Comparison of ENCODE assay signal across 1 mouse cellular context in the genomic region with DNA sequence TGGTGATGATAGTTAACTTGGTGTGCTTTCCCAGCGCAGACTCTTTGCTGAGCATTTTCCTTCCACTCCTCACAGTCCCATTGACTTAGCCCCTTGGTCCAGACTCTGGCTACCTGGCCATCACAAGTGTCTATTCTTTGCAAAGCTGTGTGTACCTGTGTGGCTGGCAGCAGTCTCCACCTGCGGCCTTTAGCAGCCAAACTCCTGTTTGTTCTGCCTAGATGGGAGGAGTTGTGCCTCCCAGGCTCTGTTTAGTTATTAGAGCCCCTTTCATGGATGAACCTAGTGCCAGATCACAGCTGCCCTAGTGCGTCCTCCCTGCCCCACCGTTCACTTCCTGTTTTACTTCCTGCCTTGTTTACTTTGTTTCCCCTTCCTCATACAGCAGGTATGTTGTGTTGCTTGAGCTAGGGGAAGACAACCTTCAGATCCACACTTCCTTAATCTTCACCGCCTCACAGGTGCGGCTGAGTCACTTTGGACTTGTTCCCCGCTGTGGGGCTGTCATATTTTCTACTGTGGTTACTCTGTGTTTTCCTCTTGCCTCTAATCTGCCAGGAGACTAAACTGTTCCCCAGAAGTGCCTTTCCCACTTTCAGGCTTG.
A peak's percentile ranks its signal among the peaks of the same experiment; 100 is the strongest.
TF ChIP-seq lines count a peak whose summit lies in the region.

No protein-coding gene starts in this region.

TF ChIP-seq in CH12.LX, 34 proteins besides CTCF, POLR2A, EP300 and RAD21 (continued from another document):
- TF ChIP-seq JUN (IDR thresholded peaks at IDR 0.05; ENCODE audit: insufficient read depth, low read depth, low read length) (peak; percentile 52; the same call in 1 of the 2 replicates), IRF4 (IDR thresholded peaks at IDR 0.05; ENCODE audit: low read depth, low read length) (peak; percentile 61; the same call in 1 of the 2 replicates), TCF12 (IDR thresholded peaks at IDR 0.05; ENCODE audit: low read depth, low read length) (peak; percentile 68), MXI1 (IDR thresholded peaks at IDR 0.05; ENCODE audit: low read depth, low read length) (0 out of 2 replicates have a peak, but pooled peaks have one; percentile 11), ZC3H11A (IDR thresholded peaks at IDR 0.05; ENCODE audit: low read depth, low read length) (no peak), NELFE (IDR thresholded peaks at IDR 0.05; ENCODE audit: low read depth, low read length) (0 out of 2 replicates have a peak, but pooled peaks have one; percentile 17), MAFK (IDR thresholded peaks at IDR 0.05; ENCODE audit: insufficient replicate concordance, low read length) (no peak), UBTF (IDR thresholded peaks at IDR 0.05; ENCODE audit: low read depth, low read length) (no peak), ZMIZ1 (IDR thresholded peaks at IDR 0.05; ENCODE audit: low read depth, low read length) (no peak), JUND (conservative IDR thresholded peaks at IDR 0.05; ENCODE audit: low read depth, low read length) (peak; percentile 58)
TF ChIP-seq in CH12.LX: peak in this region for 10.
